Mouse (Mus musculus) embryonic facial prominence, embryonic 14.5 days (tissue): ENCODE results near the gene Prkcd. TPM values are rescaled to one million over a fixed set of nuclear protein-coding genes. Genes with fewer than 3 reads are reported as not detected.
"Not testable (repeated sequence)": the region's sequence is repeated elsewhere in the genome, so short reads cannot be mapped to it uniquely, and the experiment has no call there.

Experiments used
- ATAC-seq: fragments of 200-750 bp; cut with Nextera tagmentation; 2 replicates; pipeline ENCODE4 v1.8.0; 2017; ENCODE audit warnings: low read depth, moderate number of reproducible peaks, moderate TSS enrichment
- DNase-seq: peaks from one replicate; pipeline ENCODE4 v3.0.0-alpha.2; 2015; ENCODE audit warnings: low spot score
- H3K27ac ChIP-seq: fragments of 300-500 bp; sonication (generic); replicated peaks from 2 replicates; pipeline ENCODE4 v1.5.1; 2014; ENCODE audit warnings: low read depth, mild to moderate bottlenecking, low read length, moderate library complexity
- H3K27me3 ChIP-seq: fragments of 300-500 bp; sonication (generic); replicated peaks from 2 replicates; pipeline ENCODE4 v1.6.1; 2014; ENCODE audit warnings: low read length; ENCODE audit not compliant: control insufficient read depth, insufficient read depth
- H3K36me3 ChIP-seq: fragments of 300-500 bp; sonication (generic); 2 replicates; pipeline ENCODE4 v1.6.1; 2014; ENCODE audit warnings: low read length, mixed read lengths; ENCODE audit not compliant: control insufficient read depth, insufficient read depth
- H3K4me1 ChIP-seq: fragments of 300-500 bp; sonication (generic); 2 replicates; pipeline ENCODE4 v1.6.1; 2014; ENCODE audit warnings: antibody characterized with exemption, low read length; ENCODE audit not compliant: control insufficient read depth, insufficient read depth
- H3K4me2 ChIP-seq: fragments of 300-500 bp; sonication (generic); 2 replicates; pipeline ENCODE4 v1.6.1; 2014; ENCODE audit warnings: low read depth, mild to moderate bottlenecking, low read length, moderate library complexity, mixed read lengths
- H3K4me3 ChIP-seq: fragments of 300-500 bp; sonication (generic); 2 replicates; pipeline ENCODE4 v1.5.1; 2014; ENCODE audit warnings: low read depth, mild to moderate bottlenecking, low read length
- H3K9ac ChIP-seq: fragments of 300-500 bp; sonication (generic); 2 replicates; pipeline ENCODE4 v1.6.1; 2014; ENCODE audit warnings: low read depth, mild to moderate bottlenecking, low read length, moderate library complexity, mixed read lengths
- H3K9me3 ChIP-seq: fragments of 300-500 bp; sonication (generic); 2 replicates; pipeline ENCODE4 v1.6.1; 2016; ENCODE audit warnings: low read length; ENCODE audit not compliant: control insufficient read depth
- WGBS: fragments of 180-500 bp; shearing (Covaris S2); extraction: QIAGEN DNeasy Blood & Tissue Kit; methylation state at CpG from one replicate; pipeline ENCODE4 v1.1.7; 2014; 5-methylcytosine and 5-hydroxymethylcytosine counted together
- polyA plus RNA-seq: library from polyadenylated mRNA; unstranded; fragments of >200 nt; fragmentation: Nextera tagmentation; extraction: Ambion mirVana; gene quantifications from 2 replicates; pipeline ENCODE4 v1.2.1, GENCODE M21; 2014

Gene Prkcd
- polyA plus RNA-seq, 1 experiment from 2014 or later = 42.5 TPM

DNA sequence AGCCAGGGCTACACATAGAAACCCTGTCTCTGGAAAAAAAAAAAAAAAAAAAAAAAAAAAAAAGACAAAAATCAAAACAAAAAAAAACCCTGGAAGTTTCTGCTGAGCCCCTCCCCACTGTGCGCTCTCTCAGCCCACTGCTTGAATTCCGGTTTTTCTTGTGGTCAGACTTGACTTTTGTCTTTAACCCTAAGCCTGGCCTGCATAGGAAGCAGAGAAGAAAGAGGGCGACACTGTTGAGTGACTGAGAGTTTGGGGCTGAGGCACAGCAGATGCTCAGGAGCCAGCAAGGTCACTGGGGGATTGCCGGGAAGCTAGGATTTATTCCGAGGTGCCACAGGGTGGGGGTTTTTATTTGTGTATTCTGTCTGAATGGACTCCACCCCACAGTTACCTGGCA, 46.1 kb downstream of the Prkcd start:
- 28% methylated on average over 5 of the region's 5 CpGs for WGBS
- no peak overlapping the region for H3K4me3 ChIP-seq
- H3K4me2 ChIP-seq = no peak overlapping the region
- H3K4me1 ChIP-seq = peaks cover 4% of the 10 kb centered on the region
- peaks cover 10% of the 10 kb centered on the region; the same call in 1 of the 2 replicates for H3K36me3 ChIP-seq
- no peak overlapping the region for H3K9ac ChIP-seq
- H3K27me3 ChIP-seq = no peaks in the 10 kb centered on the region
- DNase-seq = no peak
- no peak overlapping the region for H3K27ac ChIP-seq
- no peak for ATAC-seq
- H3K9me3 ChIP-seq = no peaks in the 10 kb centered on the region

DNA sequence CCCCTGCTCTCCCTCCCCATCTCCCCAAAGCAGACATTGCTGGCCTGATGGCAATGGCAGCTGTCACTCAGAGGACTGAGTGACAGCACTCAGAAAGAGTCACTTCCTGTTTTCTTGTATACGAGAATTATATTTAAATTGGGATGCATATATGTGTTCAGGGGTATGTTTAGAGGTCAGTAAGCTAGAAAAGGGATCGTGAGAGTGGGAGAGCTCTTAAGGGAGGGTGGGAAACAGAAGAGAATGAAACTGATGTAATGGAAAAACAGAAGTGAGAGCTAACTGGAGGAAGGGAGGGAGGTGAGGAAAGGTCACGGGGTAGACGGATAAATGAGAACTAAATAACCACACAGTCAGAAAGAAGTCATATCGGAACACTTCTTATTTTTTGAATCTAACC, 46.8 kb downstream of the Prkcd start:
- H3K9ac ChIP-seq = no peak overlapping the region
- no peak overlapping the region for H3K4me3 ChIP-seq
- H3K27ac ChIP-seq = no peak overlapping the region
- no peaks in the 10 kb centered on the region for H3K9me3 ChIP-seq
- 73% methylated on average over 5 of the region's 5 CpGs for WGBS
- ATAC-seq = no peak
- peaks cover 13% of the 10 kb centered on the region; the same call in 1 of the 2 replicates for H3K36me3 ChIP-seq
- H3K27me3 ChIP-seq = no peaks in the 10 kb centered on the region
- no peaks in the 10 kb centered on the region for H3K4me1 ChIP-seq
- no peak for DNase-seq
- no peak overlapping the region for H3K4me2 ChIP-seq

DNA sequence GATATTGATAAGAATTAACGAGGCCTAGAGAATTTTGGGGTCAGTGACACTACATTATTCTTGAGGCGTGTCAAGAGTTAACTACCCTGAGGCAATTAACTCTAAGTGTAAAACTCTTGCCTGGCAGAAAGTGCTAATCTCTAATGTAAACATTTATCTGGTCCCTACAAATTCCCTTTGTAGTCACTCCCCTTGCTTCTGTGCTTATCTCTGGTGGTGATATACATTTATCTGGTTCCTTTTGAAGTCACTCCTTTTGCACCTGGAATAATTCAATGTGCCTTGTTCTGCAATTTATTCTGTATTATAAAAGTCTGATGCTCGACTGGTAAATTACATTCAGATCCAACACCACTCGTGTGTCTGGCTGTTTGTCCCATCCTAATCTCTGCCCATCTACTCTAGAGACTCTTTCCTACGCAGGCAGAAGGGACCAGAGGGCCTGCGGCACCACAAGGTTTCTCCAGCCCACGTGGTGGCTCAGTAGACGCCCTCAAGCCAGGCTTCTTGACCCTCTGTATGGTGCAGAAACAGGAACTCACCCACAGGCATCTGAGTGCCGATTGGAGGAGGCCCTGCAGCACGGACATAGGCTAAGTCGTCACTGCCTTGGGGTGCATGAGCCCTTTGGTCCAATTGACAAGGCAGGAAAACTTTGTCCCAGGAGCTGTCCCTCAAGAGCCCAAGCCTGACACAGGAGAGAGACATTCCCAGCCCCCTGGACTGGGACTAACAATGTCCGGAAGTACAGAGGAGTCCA, 48.5 kb downstream of the Prkcd start:
- not testable (repeated sequence) for H3K27ac ChIP-seq, DNase-seq, H3K4me3 ChIP-seq, H3K4me2 ChIP-seq, H3K9ac ChIP-seq, ATAC-seq, H3K4me1 ChIP-seq, H3K9me3 ChIP-seq, H3K27me3 ChIP-seq
- peaks cover 25% of the 10 kb centered on the region for H3K36me3 ChIP-seq
- 30% methylated on average over 10 of the region's 12 CpGs for WGBS

DNA sequence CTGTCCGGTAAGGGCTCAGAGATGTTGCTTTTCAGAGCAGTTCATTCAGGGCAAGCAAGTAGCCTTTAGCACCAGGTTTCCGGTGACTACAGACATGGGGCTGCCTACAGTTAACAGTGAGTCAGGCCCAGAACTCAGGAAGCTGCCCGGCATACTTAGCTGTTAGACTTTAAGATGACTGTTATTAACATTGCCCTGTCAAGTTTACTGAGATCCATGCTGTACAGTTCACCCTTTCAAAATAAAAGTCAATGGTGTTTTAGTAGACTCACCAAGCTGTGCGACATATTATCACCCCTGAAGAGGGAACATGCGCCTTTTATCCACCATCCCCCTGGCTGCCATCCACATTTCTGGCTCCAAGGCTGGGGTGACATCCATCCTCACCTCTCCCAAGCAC, 49.8 kb downstream of the Prkcd start:
- no peak overlapping the region for H3K4me3 ChIP-seq

GRCm38 (mm10) chr14:30575791-30576190, 50.2 kb downstream of the Prkcd start:
- ATAC-seq (no peak), DNase-seq (no peak)
- H3K9me3 ChIP-seq = no peaks in the 10 kb centered on the region
- WGBS = 73% methylated on average over 7 of the region's 7 CpGs
- no peaks in the 10 kb centered on the region for H3K27me3 ChIP-seq
- no peaks in the 10 kb centered on the region for H3K4me1 ChIP-seq
- H3K4me2 ChIP-seq = no peak overlapping the region
- H3K9ac ChIP-seq = no peak overlapping the region
- H3K4me3 ChIP-seq = no peak overlapping the region
- H3K36me3 ChIP-seq = peaks cover 42% of the 10 kb centered on the region
- no peak overlapping the region for H3K27ac ChIP-seq

More for the DNA sequence above, 49.8 kb downstream of the Prkcd start:
- no peaks in the 10 kb centered on the region for H3K27me3 ChIP-seq
- peaks cover 37% of the 10 kb centered on the region for H3K36me3 ChIP-seq
- DNase-seq (no peak), ATAC-seq (no peak)
- H3K9ac ChIP-seq = no peak overlapping the region
- no peak overlapping the region for H3K27ac ChIP-seq
- WGBS = 49% methylated on average over 5 of the region's 5 CpGs
- H3K4me2 ChIP-seq = no peak overlapping the region
- H3K4me1 ChIP-seq = no peaks in the 10 kb centered on the region
- H3K9me3 ChIP-seq = no peaks in the 10 kb centered on the region

DNA sequence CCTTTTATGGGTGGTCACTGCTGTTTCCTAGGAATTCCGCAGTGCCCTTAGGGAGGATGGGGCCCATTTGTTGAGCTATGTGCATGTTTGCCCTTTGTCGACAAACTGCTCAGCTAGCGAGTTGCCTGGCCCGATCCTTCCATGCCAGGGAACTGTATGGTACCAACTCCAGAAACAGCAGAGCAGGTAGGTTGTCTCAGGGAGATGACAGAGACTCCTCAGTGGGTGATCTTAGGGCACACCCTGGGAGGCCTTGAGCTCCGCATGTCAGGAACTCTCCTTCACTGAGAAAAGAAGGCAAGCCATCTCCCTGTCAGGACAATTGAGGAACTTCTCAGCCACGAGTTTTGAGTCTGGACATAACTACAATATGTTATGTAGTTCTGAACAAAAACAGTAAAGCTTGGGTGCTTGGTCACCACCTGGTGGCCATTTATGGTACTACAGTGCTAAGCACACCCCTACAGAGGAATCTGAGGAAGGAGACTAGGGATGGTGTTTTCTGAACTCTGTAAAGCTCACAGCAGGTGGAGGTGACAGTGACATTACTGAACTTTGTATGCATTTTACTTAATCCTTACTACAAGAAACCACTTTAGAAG, 51.9 kb downstream of the Prkcd start:
- H3K27me3 ChIP-seq = no peaks in the 10 kb centered on the region
- 59% methylated on average over 6 of the region's 6 CpGs for WGBS
- no peaks in the 10 kb centered on the region for H3K4me1 ChIP-seq
- DNase-seq (peak; percentile 75), ATAC-seq (peak; percentile 62)
- no peaks in the 10 kb centered on the region for H3K9me3 ChIP-seq
- no peak overlapping the region for H3K4me2 ChIP-seq
- peaks cover 59% of the 10 kb centered on the region for H3K36me3 ChIP-seq
- no peak overlapping the region for H3K4me3 ChIP-seq
- H3K27ac ChIP-seq = no peak overlapping the region
- no peak overlapping the region for H3K9ac ChIP-seq

DNA sequence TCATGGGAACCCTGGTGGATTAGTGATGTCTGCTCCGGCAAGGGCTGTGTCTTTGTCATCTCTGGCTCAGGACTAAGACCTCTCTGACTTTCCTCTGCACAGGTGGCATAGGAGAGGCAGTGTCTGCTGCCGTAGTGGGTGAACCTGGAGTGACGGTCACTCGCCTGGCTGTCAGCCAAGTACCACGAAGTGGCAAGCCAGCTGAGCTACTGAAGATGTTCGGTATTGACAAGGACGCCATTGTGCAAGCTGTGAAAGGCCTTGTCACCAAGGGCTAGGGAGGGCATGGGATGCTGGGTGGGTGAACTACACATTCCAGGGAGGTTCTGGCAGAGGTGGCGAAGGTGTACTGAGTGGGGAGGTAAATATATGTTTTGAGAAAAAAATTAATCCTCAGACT, 52.8 kb downstream of the Prkcd start:
- H3K9me3 ChIP-seq = no peaks in the 10 kb centered on the region
- no peak overlapping the region for H3K27ac ChIP-seq
- WGBS = 76% methylated on average over 8 of the region's 8 CpGs
- H3K36me3 ChIP-seq = peaks cover 68% of the 10 kb centered on the region
- ATAC-seq (no peak), DNase-seq (no peak)
- H3K9ac ChIP-seq = no peak overlapping the region
- H3K4me3 ChIP-seq = no peak overlapping the region
- no peaks in the 10 kb centered on the region for H3K27me3 ChIP-seq
- H3K4me1 ChIP-seq = no peaks in the 10 kb centered on the region
- H3K4me2 ChIP-seq = no peak overlapping the region

GRCm38 (mm10) chr14:30572253-30572652, 53.8 kb downstream of the Prkcd start:
- H3K9me3 ChIP-seq = no peaks in the 10 kb centered on the region
- WGBS = 82% methylated on average over 10 of the region's 10 CpGs
- no peak overlapping the region for H3K9ac ChIP-seq
- no peaks in the 10 kb centered on the region for H3K27me3 ChIP-seq
- no peak overlapping the region for H3K4me3 ChIP-seq
- ATAC-seq (no peak), DNase-seq (no peak)
- H3K4me1 ChIP-seq = no peaks in the 10 kb centered on the region
- peaks cover 77% of the 10 kb centered on the region for H3K36me3 ChIP-seq
- H3K4me2 ChIP-seq = no peak overlapping the region
- no peak overlapping the region for H3K27ac ChIP-seq

- H3K27ac ChIP-seq = no peak overlapping the region
Measured at GRCm38 (mm10) chr14:30570303-30570702, 55.7 kb downstream of the Prkcd start.

More at GRCm38 (mm10) chr14:30570303-30570702, 55.7 kb downstream of the Prkcd start:
- Histone ChIP-seq H3K9ac (no peak overlapping the region), H3K4me2 (no peak overlapping the region), H3K36me3 (peaks cover 91% of the 10 kb centered on the region), H3K9me3 (no peaks in the 10 kb centered on the region), H3K27me3 (no peaks in the 10 kb centered on the region), H3K4me1 (no peaks in the 10 kb centered on the region), H3K4me3 (no peak overlapping the region)
- ATAC-seq (no peak), DNase-seq (no peak)
- WGBS = 84% methylated on average over 9 of the region's 9 CpGs
